Mouse (Mus musculus) embryonic fibroblast, embryonic 13.5 days (primary cell): ENCODE results near the gene Spg20.

Experiments used
- CTCF ChIP-seq: IDR thresholded peaks from 2 replicates; pipeline ENCODE4 v1.5.1; 2011; ENCODE audit warnings: mild to moderate bottlenecking, control low read depth, low read length, moderate library complexity, borderline replicate concordance; ENCODE audit not compliant: insufficient read depth
- POLR2A ChIP-seq: IDR thresholded peaks from 2 replicates; pipeline ENCODE4 v1.6.1; 2011; ENCODE audit warnings: low read depth, mild to moderate bottlenecking, control low read depth, low read length, moderate library complexity

DNA sequence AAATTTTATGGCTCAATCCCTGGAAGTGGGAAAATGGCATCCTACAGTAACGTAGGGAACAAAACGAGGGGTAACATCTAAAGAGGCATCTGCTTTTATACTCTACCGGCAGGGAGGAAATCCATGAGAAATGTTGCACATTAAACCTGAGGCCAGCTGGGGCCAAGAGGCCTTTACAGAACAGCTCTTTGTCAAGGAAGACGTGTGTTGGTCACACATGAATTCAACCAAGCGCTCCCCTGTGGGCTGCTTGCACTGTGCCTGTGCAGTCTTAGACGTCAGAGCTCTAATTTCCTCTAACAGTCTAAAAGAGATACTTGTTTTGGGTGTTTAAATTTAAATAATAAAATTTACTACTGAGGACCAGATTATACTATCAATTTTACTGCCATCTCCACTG is 33.7 kb upstream of the Spg20 start:
- TF ChIP-seq CTCF (no peak), POLR2A (no peak)
